Mouse (Mus musculus) right cerebral cortex, adult 2 months (tissue): Measurements from ENCODE around the gene Kat14.
"Not testable (repeated sequence)": the region's sequence is repeated elsewhere in the genome, so short reads cannot be mapped to it uniquely, and the experiment has no call there.

Source experiments
- DNase-seq, 2 experiments: peaks; one replicate each; pipeline ENCODE4 v3.0.0; 2021 to 2022; ENCODE audit warnings: low spot score in 2 of 2

The Kat14 gene

GRCm38 (mm10) chr2:144368400-144369019 is at the start of gene Kat14, which contains the start of gene Pet117:
Kat14 (plus strand) TSS chr2:144368983.
Pet117 (plus strand) TSS chr2:144368996.
- DNase-seq, result peak; percentile 95 to 96

GRCm38 (mm10) chr2:144324218-144324617 is 44.6 kb upstream of the Kat14 start:
- DNase-seq, result no peak

GRCm38 (mm10) chr2:144329451-144329850 is 39.3 kb upstream of the Kat14 start:
- DNase-seq, result no peak

DNA sequence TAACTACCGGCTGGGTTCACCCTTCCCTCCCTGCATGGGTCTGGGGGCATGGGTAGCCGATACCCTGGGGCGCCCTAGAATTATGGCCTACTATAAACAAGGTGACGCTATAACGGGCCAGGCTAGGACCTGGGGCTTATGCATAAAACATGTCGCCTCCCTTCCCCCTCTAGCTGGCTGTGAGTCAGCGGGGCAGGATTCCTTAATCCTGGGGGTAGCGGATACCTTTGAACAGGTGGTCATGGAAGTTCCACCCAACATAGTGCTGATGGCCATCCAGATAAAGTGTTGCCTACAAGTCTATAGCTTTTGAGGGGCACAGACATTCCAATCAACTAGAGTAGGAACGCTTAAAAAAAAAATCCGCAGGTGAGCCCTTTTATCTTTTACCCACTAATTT is 38.8 kb upstream of the Kat14 start:
- no peak for DNase-seq

GRCm38 (mm10) chr2:144330352-144330959 is 38.3 kb upstream of the Kat14 start:
- no peak for DNase-seq

- no peak for DNase-seq
These were observed 37.8 kb upstream of the Kat14 start for GRCm38 (mm10) chr2:144330960-144331371.

DNA sequence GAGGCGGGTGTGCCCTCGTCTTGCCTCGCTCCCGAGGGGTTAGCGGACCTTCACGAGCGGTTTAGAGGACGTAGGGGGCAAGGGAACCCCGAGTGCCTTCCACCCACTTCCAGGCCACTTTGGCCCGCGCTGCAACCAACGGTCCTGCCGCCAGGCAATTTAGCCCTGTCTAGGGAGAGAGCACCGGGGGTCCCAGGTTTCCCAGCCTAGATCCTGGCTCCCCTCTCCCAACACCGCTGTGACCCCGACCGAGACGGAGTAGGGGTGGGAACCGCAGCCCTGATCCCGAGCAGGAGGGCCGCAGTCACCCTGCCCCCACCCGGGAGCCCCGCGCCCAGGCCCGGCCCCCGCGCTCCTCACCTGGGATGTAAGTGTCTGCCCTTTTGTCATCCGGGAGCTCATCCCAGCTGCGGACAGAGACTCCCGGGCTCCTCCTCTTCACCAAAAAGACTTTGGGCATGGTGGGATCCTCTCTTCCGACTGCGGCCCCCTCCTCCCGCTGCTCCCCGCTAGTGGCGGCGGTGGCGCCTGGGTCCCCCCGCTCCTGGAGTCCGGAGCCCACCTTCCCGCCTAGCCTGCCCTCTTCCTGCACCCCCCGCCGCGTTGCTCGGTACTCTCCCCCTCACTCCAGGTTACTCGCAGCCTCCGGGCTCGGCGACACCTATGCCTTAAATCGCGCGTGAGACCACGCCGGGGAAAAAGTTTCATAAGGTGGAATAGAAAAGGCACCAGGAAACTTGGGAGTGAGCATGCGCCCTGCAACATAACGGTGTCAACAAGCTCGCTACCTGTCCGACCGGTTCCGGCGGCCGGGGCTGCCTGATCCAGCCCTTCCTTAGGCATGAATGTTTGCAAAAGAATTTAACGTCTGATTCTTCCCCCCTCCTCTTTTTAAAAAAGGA is 37.1 kb upstream of the Kat14 start, which contains the start of gene Ovol2:
Gene Ovol2, minus strand, starts transcription at position 746 of the 902 bp plus-strand sequence.
- no peak for DNase-seq

GRCm38 (mm10) chr2:144332486-144332885 is 36.3 kb upstream of the Kat14 start:
- DNase-seq, result no peak

- DNase-seq, result peak; percentile 38 to 43
These were observed 35.5 kb upstream of the Kat14 start for GRCm38 (mm10) chr2:144333138-144333842.

DNA sequence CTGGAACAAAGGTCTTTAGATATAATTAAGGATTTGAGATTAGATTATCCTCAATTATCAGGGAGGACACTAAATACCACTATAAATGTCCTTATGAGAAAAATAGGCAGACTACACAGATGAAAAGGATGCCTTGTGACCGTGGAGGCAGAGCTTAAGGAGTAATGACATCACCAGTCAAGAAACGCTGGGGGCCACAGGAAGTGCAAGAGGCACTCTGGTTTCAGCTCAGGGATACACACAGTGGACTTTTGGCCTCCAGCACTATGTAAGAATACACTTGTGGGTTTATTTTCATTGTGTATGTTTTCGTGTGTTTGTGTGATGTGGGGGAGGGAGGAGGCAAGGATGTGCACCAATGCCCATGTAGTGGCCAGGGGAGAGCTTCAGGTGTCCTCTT is 31.6 kb upstream of the Kat14 start:
- no peak for DNase-seq

- DNase-seq, result no peak
These were observed 31.1 kb upstream of the Kat14 start for GRCm38 (mm10) chr2:144337701-144338100.

- not testable (repeated sequence) for DNase-seq
These were observed 30.6 kb upstream of the Kat14 start for GRCm38 (mm10) chr2:144338149-144338548.

DNA sequence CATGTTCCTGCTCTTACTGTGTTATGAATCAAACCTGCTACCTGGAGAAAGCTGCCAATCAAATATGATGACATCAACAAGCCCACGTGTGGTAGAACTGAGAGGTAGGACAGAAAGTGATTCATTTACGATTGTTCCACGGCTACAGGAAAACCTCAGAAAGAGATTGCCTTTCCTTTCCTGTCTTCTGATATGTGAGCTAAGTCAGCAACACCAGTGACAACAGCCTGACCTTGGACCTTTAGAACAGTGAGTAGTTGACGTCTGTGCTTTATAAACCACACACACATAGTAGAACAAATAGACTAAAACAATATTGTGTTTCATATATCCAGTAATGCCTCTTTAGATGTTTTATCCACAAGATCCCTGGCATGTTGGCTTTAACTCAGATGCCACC is 25.6 kb upstream of the Kat14 start:
- no peak for DNase-seq

DNA sequence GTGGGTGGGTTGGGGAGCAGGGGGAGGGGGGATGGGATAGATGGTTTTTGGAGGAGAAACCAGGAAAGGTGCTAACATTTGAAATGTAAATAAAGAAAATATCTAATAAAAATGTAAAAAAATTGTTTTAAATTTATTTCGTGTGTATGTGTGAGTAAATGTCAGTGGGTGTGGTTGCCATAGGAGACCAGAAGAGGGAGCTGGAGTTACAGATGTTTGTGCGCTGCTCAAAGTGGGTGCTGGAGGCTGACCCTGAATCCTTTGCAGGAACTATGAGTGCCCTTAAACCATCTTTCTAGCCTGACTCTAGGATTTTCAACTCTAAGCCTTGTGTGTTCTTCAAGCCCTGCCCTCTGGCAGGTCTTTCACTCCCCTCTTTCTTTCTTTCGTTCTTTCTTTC is 20.3 kb upstream of the Kat14 start:
- no peak for DNase-seq

- peak; percentile 52 to 62 for DNase-seq
These were observed 15.9 kb upstream of the Kat14 start for GRCm38 (mm10) chr2:144352843-144353242.

DNA sequence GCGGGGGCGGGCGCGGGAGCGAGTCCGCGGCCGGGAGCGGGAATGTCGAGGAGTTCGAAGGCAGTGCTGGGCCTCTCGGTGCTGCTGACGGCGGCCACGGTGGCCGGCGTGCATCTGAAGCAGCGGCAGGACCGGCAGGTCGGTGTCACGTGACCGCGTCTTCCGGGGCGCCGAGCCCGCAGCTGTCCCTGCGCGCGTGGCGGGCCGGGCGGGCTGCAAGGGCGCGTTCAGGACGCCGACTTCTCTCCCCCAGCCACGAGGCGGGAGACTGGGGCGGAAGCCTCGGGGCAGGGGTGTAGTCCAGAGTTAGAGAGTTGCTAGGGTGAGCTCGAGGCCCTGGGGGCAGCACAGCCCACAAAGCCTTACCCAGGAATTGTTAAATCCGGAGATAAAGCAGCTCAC is 238 bp downstream of the Kat14 start:
- no peak for DNase-seq

GRCm38 (mm10) chr2:144369511-144369910 is 728 bp downstream of the Kat14 start:
- DNase-seq, result peak in 1 of 2 experiments; percentile 32

GRCm38 (mm10) chr2:144371566-144371965 is 2.8 kb downstream of the Kat14 start:
- DNase-seq, result no peak

DNA sequence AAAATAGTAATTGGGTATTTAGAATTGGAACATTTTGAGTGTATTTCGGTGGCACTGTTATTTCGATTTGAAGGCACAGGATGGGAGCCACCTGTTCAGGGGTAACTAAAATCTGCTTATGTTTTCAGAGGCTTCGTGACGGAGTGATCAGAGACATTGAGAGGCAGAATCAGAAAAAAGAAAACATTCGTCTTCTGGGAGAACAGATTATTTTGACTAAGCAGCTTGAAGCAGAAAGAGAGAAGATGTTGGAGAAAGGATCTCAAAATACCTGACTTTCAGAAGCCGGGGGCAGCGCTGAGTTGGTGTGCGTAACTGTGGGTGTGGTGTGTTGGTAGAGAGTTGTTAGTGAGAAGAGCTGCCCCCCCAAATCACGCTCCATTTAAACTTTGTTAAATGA is 4.3 kb downstream of the Kat14 start:
- peak; percentile 38 to 45 for DNase-seq

- DNase-seq, result no peak
These were observed 6.4 kb downstream of the Kat14 start for GRCm38 (mm10) chr2:144375063-144375703.

GRCm38 (mm10) chr2:144381293-144381692 is 12.5 kb downstream of the Kat14 start:
- DNase-seq, result no peak
